Mouse (Mus musculus) small intestine, adult 2 months (tissue): Measurements from ENCODE around the gene Hspb9.

ENCODE experiments used
- CTCF ChIP-seq: fragments of 200-500 bp; IDR thresholded peaks from 2 replicates; pipeline ENCODE4 v1.5.1; 2012; ENCODE audit warnings: low read depth, mild to moderate bottlenecking, control low read depth, inconsistent platforms, low read length, moderate library complexity, mixed read lengths; ENCODE audit not compliant: insufficient replicate concordance, insufficient read length; ENCODE audit errors: extremely low read depth
- POLR2A ChIP-seq: fragments of 200-500 bp; IDR thresholded peaks from 2 replicates; pipeline ENCODE4 v1.6.1; 2012; ENCODE audit warnings: low read depth, mild to moderate bottlenecking, control low read depth, inconsistent platforms, low read length, moderate library complexity

DNA sequence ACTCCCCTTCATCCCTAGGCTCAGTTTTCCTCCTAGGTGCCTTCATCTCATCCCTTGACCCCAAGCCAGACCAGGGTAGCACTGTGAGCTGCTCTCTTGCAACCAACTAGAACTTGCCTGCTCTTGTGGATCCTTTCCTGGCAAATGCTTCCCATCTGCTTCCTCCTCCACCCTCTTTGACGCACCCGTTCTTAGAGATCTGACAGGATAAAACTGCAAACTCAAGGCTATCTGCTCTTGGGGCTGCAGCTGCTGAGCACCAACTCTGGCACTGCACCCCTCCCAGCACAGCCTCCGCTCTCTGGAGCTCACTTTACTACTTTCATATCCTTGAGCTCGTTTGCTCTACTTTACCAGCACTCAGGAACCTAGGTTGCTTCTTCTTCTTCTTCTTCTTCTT lies 35.0 kb downstream of the Hspb9 start:
- TF ChIP-seq POLR2A, result no peak
- TF ChIP-seq CTCF, result no peak
